ENCODE assay signal across 12 mouse cellular contexts in the genomic region with DNA sequence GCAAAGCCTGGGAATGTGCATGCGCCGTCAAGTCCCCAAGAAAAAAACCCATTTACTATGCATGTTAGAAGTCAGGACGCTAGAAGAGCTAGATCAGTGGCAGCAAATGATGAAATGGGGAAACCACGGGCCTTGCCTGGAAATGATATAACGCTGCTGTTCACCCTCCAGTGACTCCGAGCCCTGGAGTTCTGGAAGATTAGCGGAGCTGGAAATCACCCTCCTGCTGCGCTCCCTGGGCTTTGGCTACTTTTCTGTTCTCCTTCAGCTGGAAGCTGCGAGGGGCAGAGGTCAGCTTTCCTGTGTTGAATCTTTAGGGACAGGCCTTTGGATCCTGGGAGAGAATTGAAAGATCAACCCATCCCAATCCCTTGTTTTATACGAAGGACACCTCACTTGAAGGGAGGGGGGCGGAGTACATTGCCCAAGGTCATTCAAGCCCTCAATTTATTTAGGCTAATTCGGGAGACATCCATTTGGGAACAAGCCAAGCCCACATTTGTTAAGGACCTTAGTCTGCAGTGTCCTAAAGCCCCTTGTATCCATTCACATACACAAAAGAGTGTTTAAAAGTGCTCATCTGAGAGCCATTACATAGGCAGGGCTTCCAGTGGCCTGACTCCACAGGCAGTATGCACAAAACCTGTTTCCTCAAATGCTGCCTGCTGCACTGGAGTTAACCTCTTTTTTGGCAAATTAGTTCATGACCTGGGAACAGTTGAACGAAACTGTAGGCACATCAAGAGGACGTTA. TPM values are rescaled to one million over a fixed set of nuclear protein-coding genes. Genes with fewer than 3 reads are reported as not detected.
DNase-seq lines count a peak whose midpoint lies in the region; ATAC-seq lines count a peak whose summit lies in the region.
"Had no signal": no experiment of that assay in that cellular context is flagged by ENCODE, and none has a peak within 500 bp of the region (broad histone marks: within the 10 kb centered on the region; RNA-seq: fewer than 3 reads in every experiment).

No protein-coding gene starts in this region.

- intact Hi-C loops in heart, postnatal 36 days (cut with DNase I), result loop anchor here (2.0 to 5.0 kb wide), 3 partner anchors 49 to 217 kb away; partner anchors contain the start of gene Rdh14
- intact Hi-C loops in heart, postnatal 25 days (cut with DNase I), result loop anchor here (2.0 to 5.0 kb wide), 3 partner anchors 98 to 869 kb away; partner anchors contain the start of gene Osr1

- no peak overlapping the region for H3K4me3 ChIP-seq in midbrain, embryonic 11.5 days (ENCODE audit: low read depth, low read length)
- H3K4me3 ChIP-seq in midbrain, embryonic 16.5 days (ENCODE audit: low read depth, low read length), result no peak overlapping the region
- H3K4me3 ChIP-seq in embryonic facial prominence, embryonic 12.5 days, result no peak overlapping the region
- H3K4me3 ChIP-seq: limb, embryonic 12.5 days; megakaryocyte, embryonic 14.5 days had no signal

- WGBS in midbrain, embryonic 11.5 days, result 10% methylated on average over 14 of the region's 14 CpGs
- 5% methylated on average over 14 of the region's 14 CpGs for WGBS in midbrain, embryonic 16.5 days
- 26% methylated on average over 14 of the region's 14 CpGs for WGBS in embryonic facial prominence, embryonic 12.5 days

- H3K36me3 ChIP-seq in midbrain, embryonic 11.5 days (ENCODE audit: control insufficient read depth, insufficient read depth, low read length), result no peaks in the 10 kb centered on the region
- H3K36me3 ChIP-seq in midbrain, embryonic 16.5 days (ENCODE audit: control insufficient read depth, insufficient read depth, low read length), result no peaks in the 10 kb centered on the region
- H3K36me3 ChIP-seq in embryonic facial prominence, embryonic 12.5 days, result no peaks in the 10 kb centered on the region
- H3K36me3 ChIP-seq: limb, embryonic 12.5 days had no signal

- ATAC-seq in midbrain, embryonic 11.5 days (ENCODE audit: low FRiP score), result 0 out of 2 replicates have a peak, but pooled peaks have one; percentile 31
- no peak; the same call in 1 of the 2 replicates for ATAC-seq in midbrain, embryonic 16.5 days
- ATAC-seq in embryonic facial prominence, embryonic 12.5 days (ENCODE audit: insufficient number of reproducible peaks, insufficient read depth, low FRiP score, low TSS enrichment), result no peak
- ATAC-seq: inflammation-experienced regulatory T-cells, adult 6 months had no signal

- H3K27ac ChIP-seq in midbrain, embryonic 11.5 days (ENCODE audit: low read depth, low read length), result no peak overlapping the region
- H3K27ac ChIP-seq in midbrain, embryonic 16.5 days (ENCODE audit: low read length), result no peak overlapping the region
- 0 out of 2 replicates have a peak overlapping the region, but pooled peaks have one; percentile 18 for H3K27ac ChIP-seq in embryonic facial prominence, embryonic 12.5 days
- H3K27ac ChIP-seq: limb, embryonic 12.5 days had no signal

- H3K4me2 ChIP-seq in midbrain, embryonic 11.5 days, result no peak overlapping the region
- H3K4me2 ChIP-seq in midbrain, embryonic 16.5 days (ENCODE audit: low read length), result no peak overlapping the region
- H3K4me2 ChIP-seq in embryonic facial prominence, embryonic 12.5 days (replicated peaks), result no peak overlapping the region

- H3K9ac ChIP-seq in midbrain, embryonic 11.5 days (ENCODE audit: low read length), result no peak overlapping the region
- no peak overlapping the region for H3K9ac ChIP-seq in midbrain, embryonic 16.5 days (ENCODE audit: low read depth, low read length)
- no peak overlapping the region for H3K9ac ChIP-seq in embryonic facial prominence, embryonic 12.5 days
- H3K9ac ChIP-seq: limb, embryonic 12.5 days had no signal

- no peaks in the 10 kb centered on the region for H3K9me3 ChIP-seq in midbrain, embryonic 11.5 days (ENCODE audit: control insufficient read depth, low read length)
- no peaks in the 10 kb centered on the region for H3K9me3 ChIP-seq in midbrain, embryonic 16.5 days (replicated peaks; ENCODE audit: control insufficient read depth, low read length, poor library complexity, severe bottlenecking)
- H3K9me3 ChIP-seq in embryonic facial prominence, embryonic 12.5 days, result no peaks in the 10 kb centered on the region
- H3K9me3 ChIP-seq: limb, embryonic 12.5 days; megakaryocyte, embryonic 14.5 days had no signal

- DNase-seq in heart, postnatal 36 days, result peak; percentile 4 to 11
- DNase-seq in heart, postnatal 25 days (ENCODE audit: low spot score), result no peak
- peak; percentile 89 for DNase-seq in midbrain, embryonic 11.5 days (ENCODE audit: low spot score, missing footprints)
- DNase-seq in skeletal muscle tissue, adult 2 months (ENCODE audit: low read depth, low spot score), result peak; percentile 28
- DNase-seq in c-Kit-positive CD71-positive TER-119-positive erythroid progenitor cells, embryonic 14.5 days (ENCODE audit: low spot score), result no peak
- DNase-seq in layer of hippocampus, adult 11-12 months (ENCODE audit: low spot score), result no peak
- DNase-seq: adrenal gland, postnatal 10 days had no signal

- no peaks in the 10 kb centered on the region for H3K27me3 ChIP-seq in midbrain, embryonic 11.5 days (ENCODE audit: control insufficient read depth, insufficient read depth, low read length)
- 0 out of 2 replicates have a peak, but pooled peaks cover 5% of the 10 kb centered on the region for H3K27me3 ChIP-seq in midbrain, embryonic 16.5 days (ENCODE audit: control insufficient read depth, insufficient read depth, low read depth, low read length)
- H3K27me3 ChIP-seq in embryonic facial prominence, embryonic 12.5 days, result 0 out of 2 replicates have a peak, but pooled peaks cover 3% of the 10 kb centered on the region

- H3K4me1 ChIP-seq in midbrain, embryonic 11.5 days (ENCODE audit: control insufficient read depth, insufficient read depth, low read length), result peaks cover 3% of the 10 kb centered on the region; the same call in 1 of the 2 replicates
- H3K4me1 ChIP-seq in midbrain, embryonic 16.5 days (ENCODE audit: control insufficient read depth, insufficient read depth, low read length), result no peaks in the 10 kb centered on the region; the same call in 1 of the 2 replicates
- H3K4me1 ChIP-seq in embryonic facial prominence, embryonic 12.5 days, result peaks cover 22% of the 10 kb centered on the region
- H3K4me1 ChIP-seq: megakaryocyte, embryonic 14.5 days had no signal

RNA-seq across cellular contexts. Expression of gene Rdh14, which starts 49.1 kb away (rescaled TPM):
- total RNA-seq in heart, postnatal 36 days (2021), result 10 to 100 TPM; 52.3 to 53.3 TPM
- 10 to 100 TPM; 50.3 to 50.7 TPM for total RNA-seq in heart, postnatal 25 days (2021)
- 30.4 and 31.0 TPM in 2 replicates for polyA plus RNA-seq in midbrain, embryonic 11.5 days (2014; fragmentation: Nextera tagmentation; extraction: Ambion mirVana)
- 41.3 and 43.0 TPM in 2 replicates for polyA plus RNA-seq in midbrain, embryonic 16.5 days (2015; fragmentation: Nextera tagmentation; extraction: Ambion mirVana)
- 41.8 and 42.5 TPM in 2 replicates for polyA plus RNA-seq in embryonic facial prominence, embryonic 12.5 days (2016; fragmentation: Nextera tagmentation; extraction: Ambion mirVana)

Comparison
In these comparisons a context has a peak if more than half of its experiments do, and no peak if none do; other contexts are left out.
1. DNase-seq: peak in heart, postnatal 36 days (2 of 2), midbrain, embryonic 11.5 days (single experiment) and skeletal muscle tissue, adult 2 months (single experiment); none in heart, postnatal 25 days (single experiment), c-Kit-positive CD71-positive TER-119-positive erythroid progenitor cells, embryonic 14.5 days (single experiment) and layer of hippocampus, adult 11-12 months (single experiment).